Mouse (Mus musculus) kidney, adult 2 months (tissue): Measurements from ENCODE around the gene Tmem198.

Source experiments
- CTCF ChIP-seq: fragments of 200-500 bp; conservative IDR thresholded peaks from 2 replicates; pipeline ENCODE4 v1.5.1; 2011; ENCODE audit warnings: low read depth, mild to moderate bottlenecking, control low read depth, low read length, moderate library complexity, mixed read lengths; ENCODE audit not compliant: insufficient read depth, insufficient read length
- POLR2A ChIP-seq: fragments of 200-500 bp; IDR thresholded peaks from one replicate; pipeline ENCODE4 v1.6.1; 2011; ENCODE audit warnings: low read depth, low read length, control low read depth

DNA sequence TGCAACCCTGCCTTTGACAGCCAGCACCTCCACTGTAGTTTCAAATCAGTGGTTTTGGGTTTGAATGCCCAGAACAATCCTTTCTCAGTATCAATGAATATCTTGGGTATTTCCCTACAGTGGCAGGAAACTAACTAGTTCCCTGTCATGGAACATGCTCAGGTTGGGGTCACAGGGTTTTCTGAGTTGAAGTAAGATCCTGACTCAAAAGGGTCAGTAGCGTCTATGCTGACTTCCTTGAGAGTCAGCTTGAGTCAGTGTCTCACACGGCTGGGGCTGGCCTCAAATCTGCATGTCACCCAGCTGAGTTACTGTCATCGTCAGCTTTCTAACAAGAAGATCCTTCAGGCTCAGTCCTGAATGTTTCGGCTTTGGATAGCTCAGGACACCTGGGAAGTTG is 19.6 kb downstream of the Tmem198 start:
- TF ChIP-seq POLR2A (no peak), CTCF (no peak)
